Mouse (Mus musculus): Measurements from ENCODE around the gene Drosha.

DNA sequence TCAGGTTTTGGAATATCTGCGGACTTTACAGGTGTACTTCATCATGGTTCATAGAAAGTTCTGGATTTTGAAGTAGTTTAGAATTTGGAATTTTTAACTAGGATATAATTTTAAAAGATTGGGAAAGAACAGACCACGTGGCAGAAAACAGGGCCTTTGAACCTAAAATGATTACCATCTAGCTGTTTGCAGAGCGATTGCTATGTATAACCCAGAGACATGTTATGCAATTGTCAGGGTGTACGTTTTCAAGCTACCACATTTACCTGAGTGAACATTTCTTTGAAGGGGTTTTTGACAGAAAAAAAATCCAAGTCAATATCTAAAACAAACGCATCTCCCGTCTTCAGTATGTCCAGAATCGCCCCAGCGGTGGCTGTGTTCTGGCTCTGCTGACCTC is 7.0 kb upstream of the Drosha start:
- TF ChIP-seq GATA1 (IDR thresholded peaks at IDR 0.05; ENCODE audit: borderline replicate concordance, low read length) (no peak), FLI1 (IDR thresholded peaks at IDR 0.05; ENCODE audit: low read length) (no peak)
